Mouse (Mus musculus) right cerebral cortex, postnatal 14 days (tissue): Measurements from ENCODE around the gene Irx5.

Source experiments
- DNase-seq: peaks from one replicate; pipeline ENCODE4 v3.0.0; 2022

Gene Irx5

GRCm38 (mm10) chr8:92357398-92357981 lies at the start of gene Irx5:
Irx5 (plus strand) TSS chr8:92357625.
- DNase-seq, result no peak

DNA sequence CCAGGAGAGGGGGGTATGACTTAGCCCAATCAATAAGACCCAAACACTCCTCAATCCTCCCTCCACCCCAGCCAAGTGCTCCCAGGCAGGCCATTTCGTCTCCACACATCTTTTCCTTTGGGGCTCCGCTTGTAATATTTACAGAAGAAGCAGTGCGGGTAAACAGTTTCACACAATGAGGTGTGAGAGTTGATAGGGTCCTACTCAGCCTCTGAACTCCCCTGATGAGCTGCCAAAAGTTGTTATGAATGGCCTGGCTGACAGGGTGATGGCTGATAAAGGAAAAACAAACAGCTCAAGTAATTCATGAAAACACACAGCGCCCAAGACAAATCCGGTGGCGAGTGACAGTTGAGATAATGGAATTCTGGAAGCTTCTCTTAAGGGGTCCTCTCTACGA lies 45.2 kb upstream of the Irx5 start:
- DNase-seq, result no peak

- DNase-seq, result no peak
Measured at GRCm38 (mm10) chr8:92313707-92314106, 43.7 kb upstream of the Irx5 start.

DNA sequence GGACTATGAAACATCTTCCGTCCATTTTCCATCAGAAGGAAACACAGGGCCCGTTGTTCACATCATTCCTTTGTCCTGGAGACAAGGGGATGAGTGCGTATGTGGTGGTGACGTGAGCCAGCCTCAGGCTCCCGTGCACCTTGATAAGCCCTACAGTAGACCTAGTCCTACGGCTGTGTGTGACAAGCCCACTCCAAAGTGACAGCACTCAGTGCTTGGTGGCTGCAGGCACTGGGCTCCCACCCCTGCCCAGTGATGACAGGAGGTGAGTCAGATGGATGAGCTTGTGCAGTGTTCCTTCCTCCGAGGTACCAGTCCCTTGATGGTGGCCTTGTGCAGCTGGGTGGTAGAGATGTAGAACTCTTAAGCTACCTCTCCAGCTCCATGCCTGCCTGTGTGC lies 33.7 kb upstream of the Irx5 start:
- DNase-seq, result no peak

DNA sequence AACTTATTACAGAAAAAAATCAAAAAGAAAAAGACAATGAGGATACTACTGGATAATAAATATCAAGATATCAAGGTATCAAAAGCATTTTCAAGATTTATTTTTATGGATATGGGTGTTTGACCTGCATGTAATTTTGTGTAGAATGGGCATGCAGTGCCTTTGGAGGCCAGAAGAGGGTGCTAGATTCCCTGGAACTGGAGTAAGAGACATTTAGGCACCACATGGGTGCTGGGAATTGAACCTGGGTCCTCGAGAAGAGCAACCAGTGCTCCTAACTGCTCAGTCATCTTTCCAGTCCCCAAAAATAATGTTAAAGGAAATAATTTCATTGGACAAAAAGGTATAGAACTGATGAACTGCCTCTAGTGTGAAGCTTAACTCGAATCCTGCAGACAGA lies 30.2 kb upstream of the Irx5 start:
- no peak for DNase-seq

- no peak for DNase-seq
Measured at GRCm38 (mm10) chr8:92329273-92329672, 28.2 kb upstream of the Irx5 start.

DNA sequence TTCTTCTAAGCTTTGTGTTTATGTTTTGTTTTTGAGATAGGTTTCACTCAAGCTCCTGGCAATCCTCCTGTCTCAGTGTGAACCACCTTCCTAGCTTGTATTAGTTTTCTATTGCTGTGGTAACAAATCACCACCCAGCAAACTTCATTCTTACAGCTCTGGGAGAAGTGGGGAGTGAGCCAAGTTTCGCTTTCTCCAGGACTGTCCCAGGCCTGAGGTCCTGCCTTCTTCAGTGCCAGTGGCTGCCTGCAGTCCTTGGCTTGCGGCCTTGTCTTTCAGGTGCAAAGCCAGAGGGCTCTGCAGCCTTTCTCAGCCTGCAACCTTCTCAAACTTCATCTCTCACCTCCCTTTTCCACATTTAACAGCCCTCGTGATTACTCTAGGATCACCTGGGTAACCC lies 25.6 kb upstream of the Irx5 start:
- DNase-seq, result no peak

GRCm38 (mm10) chr8:92333406-92333805 lies 24.0 kb upstream of the Irx5 start:
- DNase-seq, result no peak

DNA sequence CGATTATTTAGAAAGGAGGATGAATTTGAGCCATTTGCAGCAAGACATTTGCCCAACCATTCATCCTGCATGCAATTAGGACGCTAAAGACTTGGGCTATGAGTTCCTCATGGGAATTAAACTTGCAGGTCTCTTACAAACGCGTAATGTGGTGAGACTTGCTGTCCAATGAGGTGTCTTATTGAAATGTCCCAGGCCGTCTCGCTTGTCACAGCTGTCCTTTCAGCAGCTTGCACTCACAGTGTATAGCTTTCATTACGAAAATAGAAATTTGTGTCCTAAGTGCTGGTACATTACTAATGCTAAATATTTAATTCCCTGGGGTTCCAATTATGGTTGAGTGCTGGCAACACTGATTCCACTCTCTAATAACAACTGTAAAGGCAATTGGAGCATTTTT lies 22.3 kb upstream of the Irx5 start:
- no peak for DNase-seq

DNA sequence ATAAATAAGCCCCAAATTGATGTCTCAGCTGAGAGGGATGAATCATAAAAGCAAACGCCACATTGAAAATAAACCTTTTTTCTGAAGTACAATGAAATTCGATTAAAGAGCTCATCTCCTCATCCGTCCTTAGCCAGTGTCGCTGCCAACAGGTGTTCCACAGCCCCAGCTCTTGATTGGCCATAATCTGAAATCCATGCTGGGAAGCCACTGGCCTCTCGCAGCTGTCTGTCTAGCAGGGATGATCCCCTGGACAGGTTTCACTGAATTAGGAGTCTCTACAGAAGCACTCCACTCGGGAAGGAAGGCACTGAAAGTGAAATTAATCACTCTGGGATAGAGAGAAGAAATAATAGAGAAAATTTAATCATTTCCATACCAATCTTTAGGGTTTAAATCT lies 21.4 kb upstream of the Irx5 start:
- no peak for DNase-seq

- DNase-seq, result no peak
Measured at GRCm38 (mm10) chr8:92343544-92343943, 13.9 kb upstream of the Irx5 start.

- no peak for DNase-seq
Measured at GRCm38 (mm10) chr8:92349898-92350486, 7.4 kb upstream of the Irx5 start.

DNA sequence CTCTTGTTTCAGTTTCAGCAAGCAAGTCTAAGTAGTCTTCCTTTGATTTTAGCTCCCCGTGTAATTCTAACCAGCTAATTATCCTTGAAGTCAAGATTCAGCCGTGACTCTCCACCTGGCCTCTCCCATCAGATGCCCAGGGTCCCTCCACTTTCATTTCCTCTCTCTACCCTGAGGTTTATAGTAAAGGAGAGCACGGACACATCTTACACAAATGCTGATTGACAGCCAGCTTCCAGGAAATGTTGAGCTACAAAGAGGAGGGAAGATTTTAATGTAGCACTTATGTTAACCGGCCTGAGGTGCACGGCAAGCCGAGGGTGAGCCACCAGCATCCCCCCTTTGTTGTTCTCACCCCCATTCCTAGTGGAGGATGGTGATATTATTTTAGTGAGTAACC lies 4.0 kb upstream of the Irx5 start:
- no peak for DNase-seq

DNA sequence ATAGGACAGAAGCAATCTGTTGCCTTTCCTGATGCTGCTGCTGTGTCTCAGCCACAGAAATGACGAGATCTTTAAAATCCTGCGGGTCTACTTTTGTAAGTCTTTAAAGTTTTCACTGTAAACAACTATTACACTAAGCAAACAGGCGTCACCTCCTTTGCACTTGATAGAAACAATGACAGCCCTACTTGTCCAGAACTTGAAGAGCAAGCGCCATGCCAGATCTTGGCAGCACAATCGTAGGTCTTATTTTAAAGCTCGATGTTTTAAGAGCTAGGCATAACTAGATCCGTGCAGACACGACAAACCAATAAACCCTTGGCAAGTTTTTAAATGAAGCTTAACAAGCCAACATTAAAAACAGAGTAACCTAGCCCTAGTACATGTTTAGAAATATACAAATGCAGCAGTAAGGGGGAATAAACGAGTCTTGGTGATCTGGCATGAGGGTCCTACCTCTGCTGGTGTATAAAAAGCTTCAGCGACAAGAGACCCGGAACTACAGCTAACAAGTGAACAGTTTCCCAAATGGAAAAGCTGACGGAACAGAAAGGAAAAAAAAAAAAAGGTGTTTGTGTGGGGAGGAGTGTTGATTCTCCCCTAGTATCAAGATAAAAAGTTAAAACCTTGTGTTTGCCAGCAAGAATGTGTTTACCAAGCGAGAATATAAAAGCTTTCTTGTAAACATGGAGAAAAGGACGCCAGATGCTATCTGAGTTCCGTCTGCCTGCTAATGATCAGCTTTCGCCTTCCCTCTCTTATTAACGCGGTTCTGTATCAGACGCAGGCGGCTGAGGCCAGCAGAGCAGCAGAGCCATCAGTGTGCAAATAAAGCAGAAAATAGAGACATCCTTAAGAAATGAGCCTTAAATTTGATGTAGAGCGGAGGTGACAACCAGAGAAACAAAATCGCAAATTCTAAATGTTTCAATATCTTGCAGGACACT lies 2.6 kb upstream of the Irx5 start:
- no peak for DNase-seq

- DNase-seq, result peak; percentile 92
Measured at GRCm38 (mm10) chr8:92355701-92356612, 1.5 kb upstream of the Irx5 start.

DNA sequence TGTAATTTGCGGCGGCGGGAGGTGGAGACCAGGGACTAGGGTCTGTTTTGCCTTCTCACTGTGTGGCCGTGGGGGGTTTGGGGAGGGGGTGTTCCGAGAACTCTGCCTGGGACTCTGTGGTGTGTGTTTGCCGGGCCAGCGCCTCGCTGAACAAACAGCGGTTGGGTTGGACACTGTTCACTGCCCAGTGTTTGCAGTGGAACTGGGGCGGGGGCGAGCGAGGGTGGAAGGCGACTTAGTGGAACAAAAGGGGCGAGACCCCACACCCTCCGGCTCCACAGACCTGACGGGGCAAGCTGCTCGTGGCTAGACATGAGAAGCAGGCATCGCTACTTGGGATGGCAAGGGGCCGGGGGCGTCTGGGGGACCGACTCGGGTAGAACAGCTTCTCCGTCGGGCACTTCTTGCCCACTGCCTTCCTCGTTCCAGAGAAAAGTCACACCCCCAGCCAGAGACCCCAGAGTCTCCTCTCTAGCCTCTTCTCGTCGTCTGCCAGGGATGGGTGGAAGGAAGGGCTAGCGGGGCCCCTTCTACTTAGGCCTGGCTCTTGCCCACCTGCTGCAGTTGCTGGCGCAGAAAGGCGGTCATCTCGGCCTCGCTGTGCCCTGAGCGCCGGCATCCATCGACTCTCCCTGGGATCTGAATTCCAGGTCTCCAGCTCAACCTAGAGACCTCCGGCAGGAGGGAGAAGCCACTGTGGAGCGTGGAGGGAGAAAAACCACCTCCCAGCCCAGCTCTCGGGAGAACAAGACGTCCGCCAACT lies 631 bp upstream of the Irx5 start:
- DNase-seq, result no peak

GRCm38 (mm10) chr8:92358141-92358999 lies 945 bp downstream of the Irx5 start:
- no peak for DNase-seq

- DNase-seq, result no peak
Measured at GRCm38 (mm10) chr8:92359000-92359832, 1.8 kb downstream of the Irx5 start.

DNA sequence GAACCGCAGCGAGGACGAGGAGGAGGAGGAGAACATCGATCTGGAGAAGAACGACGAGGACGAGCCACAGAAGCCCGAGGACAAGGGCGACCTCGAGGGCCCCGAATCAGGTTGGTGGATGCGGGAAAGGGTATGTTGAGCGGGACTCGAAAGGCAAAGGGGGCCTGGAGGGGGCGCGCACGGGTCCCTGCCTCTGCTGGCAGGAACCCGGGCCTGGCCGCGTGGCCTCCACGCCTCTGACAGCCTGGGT lies 2.3 kb downstream of the Irx5 start:
- no peak for DNase-seq

DNA sequence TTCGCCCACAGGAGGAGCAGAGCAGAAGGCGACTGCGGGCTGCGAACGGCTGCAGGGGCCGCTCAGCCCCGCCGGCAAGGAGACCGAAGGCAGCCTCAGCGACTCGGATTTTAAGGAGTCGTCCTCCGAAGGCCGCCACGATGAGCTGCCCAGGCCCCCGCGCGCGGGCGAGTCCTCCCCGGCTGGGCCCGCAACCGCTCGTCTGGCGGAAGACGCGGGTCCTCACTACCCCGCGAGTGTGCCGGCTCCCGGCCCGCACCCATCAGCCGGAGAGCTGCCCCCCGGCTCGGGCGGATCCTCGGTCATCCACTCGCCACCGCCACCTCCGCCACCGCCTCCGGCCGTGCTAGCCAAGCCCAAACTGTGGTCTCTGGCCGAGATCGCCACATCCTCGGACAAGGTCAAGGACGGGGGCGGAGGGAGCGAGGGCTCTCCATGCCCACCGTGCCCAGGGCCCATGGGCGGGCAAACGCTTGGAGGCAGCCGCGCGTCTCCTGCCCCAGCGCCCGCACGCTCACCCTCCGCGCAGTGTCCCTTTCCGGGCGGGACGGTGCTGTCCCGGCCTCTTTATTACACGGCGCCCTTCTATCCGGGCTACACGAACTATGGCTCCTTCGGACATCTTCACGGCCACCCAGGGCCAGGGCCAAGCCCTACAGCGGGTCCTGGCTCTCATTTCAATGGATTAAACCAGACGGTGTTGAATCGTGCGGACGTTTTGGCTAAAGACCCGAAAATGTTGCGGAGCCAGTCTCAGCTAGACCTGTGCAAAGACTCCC lies 2.8 kb downstream of the Irx5 start:
- DNase-seq, result no peak
